Mouse (Mus musculus) adipose tissue, adult 10 weeks (tissue): ENCODE measurements around the gene Zfp180. TPM values are rescaled to one million over a fixed set of nuclear protein-coding genes. Genes with fewer than 3 reads are reported as not detected.

Experiments
- polyA plus RNA-seq: library from polyadenylated mRNA; stranded (reverse); fragments of 350-450 nt; fragmentation: Illumina TruSeq; extraction: RNeasy Lipid Tissue Mini Kit (QIAGEN cat#74804); gene quantifications from one replicate; pipeline ENCODE4 v1.2.3, GENCODE M21; 2014; ENCODE audit warnings: low read depth, low replicate concordance

Gene Zfp180
- polyA plus RNA-seq, result 12.1 TPM

DNA sequence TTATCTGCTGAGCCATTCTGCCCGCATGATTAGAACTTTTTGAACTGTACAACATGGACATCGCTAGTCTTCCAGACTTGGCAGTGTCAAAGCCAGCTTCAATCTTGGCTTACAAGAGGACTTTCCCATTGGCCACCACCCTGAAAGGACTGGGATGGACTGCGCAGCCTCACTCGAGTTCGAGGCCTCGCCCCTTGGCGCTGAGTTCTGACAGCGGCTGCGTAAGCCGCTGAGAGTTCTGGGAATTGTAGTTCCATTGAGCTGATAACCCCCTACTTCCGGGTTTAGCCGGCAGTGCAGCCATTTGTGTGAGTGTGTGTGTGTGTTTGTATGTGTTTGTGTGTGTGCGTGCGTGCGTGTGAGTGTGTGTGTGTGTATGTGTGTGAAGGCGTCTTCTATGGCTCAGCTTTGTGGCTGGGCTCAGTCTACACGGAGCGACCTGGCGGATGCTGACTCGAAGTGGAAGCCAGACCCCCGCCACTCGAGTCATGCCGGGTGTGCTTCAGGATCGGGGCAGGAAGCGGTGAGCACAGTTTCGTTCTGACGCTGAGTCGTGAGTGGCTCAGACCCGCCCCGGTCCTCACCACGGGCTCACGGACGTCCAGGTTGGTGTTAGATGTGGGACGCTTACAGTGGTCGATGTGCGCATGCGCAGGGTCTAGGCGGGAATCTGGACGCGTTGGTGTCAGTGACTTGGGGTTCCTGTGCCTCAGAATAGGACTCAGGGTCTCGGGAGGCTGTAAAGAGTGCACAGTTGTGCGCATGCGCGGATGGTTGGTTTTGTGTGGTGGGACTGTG, at the start of gene Zfp180:
Zfp180 (plus strand) TSS at position 291 of the 798 bp plus-strand sequence.

DNA sequence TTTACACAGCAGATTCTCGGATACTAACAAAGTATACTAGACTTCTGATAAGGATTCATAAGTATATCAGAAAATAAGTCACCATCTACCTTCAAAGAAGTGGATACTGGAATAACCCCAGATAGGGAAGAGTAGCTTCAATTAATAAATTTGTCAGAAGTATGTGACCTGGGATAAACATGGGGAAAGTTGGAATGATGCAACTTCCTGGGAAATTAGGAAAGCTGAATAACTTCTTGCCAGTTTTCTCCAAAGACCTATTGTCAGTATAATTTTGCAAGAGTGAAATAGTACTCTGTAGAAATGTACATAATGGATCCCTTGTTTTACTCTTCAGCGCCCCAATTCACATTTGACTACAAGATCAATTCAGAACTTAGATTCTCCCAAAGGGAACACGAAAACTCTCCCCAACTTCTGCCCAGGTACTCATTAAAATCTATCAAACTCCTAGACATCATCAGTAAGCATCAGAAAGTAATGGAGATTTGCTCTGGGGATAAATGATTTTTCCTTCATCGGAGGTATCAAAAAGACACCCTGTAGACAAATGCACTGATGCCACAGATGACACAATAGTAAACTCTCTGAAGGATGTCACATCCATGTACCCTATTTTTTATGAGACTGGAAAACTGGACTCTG, 28.9 kb upstream of the Zfp180 start, which contains the start of gene Vmn1r183:
Vmn1r183 (plus strand) TSS at position 595 of the 645 bp plus-strand sequence.

DNA sequence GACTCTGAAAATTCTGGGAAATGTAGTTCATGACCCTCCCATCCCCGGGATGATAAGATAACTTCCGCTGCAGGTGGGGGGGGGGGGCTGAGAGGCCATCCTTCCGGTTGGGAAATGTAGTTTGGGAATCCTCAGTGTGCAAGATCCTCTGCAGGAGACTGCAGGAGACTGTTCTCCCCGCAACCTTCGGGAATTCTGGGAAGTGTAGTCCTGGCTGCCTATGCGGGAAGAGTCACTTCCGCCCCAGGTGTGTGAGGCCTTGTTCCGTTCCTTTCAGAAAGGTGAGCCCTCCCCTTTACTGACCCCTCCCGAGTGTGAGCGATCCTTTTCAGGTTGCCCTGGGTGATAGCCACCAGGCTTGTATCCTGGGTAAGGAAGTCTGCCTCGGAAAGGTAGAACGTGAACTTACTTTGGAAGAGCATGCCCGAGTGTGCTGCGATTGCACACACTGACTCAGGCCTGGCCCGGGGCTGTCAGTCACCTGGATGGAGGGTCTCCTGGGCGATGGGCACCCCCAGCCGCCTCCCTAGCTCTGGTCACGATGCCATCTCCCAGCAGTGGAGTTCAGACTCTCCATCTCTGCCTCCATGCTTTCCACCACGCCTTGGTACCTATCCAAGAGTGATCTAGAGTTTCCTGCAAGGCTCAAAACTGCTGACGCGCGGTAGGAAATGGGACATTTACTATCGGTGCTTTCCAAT, 30.6 kb downstream of the Zfp180 start, which contains the start of gene Zfp112:
Zfp112 (plus strand) TSS at position 159 of the 701 bp plus-strand sequence.

DNA sequence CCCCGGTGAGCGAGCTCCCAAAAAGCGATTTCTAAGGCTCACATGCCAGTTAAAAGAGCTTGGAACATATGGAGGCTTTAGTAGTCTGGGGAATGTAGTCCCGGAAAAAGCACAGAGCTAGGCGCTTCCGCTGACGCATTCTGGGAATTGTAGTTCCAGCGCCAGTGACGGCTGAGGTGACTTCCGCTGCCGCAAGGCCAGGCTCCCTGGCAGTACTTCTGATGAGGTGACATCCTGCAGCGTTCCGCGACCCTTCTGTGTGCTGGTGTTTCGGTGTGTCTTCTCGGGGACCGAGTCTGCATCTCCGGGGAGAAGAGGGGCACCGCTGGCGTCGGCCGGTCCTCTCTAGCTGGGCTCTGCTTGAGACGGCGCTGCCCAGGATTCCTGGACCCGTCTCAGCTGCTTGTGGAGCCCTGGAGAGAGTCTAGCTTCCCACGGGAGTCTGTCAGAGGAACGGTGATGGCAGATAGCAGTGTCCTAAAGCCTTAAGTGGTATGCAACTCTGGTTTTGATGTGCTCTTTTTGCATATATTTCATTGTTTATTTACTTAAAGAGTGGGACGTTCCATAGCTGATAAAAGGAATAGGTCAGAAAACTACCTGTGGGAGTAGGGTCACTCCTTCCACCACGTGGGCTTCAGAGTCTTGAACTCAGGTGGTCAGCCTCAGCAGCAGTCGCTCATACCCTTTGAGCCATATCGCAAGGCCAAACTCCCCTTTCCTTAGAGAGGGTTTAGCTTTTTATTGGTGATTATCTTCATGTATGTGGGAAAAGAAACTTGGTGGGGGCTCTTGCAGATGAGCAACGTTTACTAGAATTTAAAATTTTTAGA, 52.5 kb downstream of the Zfp180 start, which contains the start of gene Zfp235:
Zfp235 (plus strand) TSS at position 174 of the 833 bp plus-strand sequence.

Other genes starting within 250 kb of the Zfp180 start
- gene Vmn1r176, start 244.6 kb upstream of the Zfp180 start, polyA plus RNA-seq, result not detected
- not detected for gene Vmn1r177, start 215.5 kb upstream of the Zfp180 start, polyA plus RNA-seq
- not detected for gene Vmn1r178, start 189.9 kb upstream of the Zfp180 start, polyA plus RNA-seq
- gene Vmn1r179, start 154.9 kb upstream of the Zfp180 start, polyA plus RNA-seq, result not detected
- gene Vmn1r180, start 131.3 kb upstream of the Zfp180 start, polyA plus RNA-seq, result not detected
- 0.09 TPM for gene Vmn1r181, start 107.3 kb upstream of the Zfp180 start, polyA plus RNA-seq
- gene V1rd19, start 80.2 kb upstream of the Zfp180 start, polyA plus RNA-seq, result not detected
- gene Vmn1r183, start 28.7 kb upstream of the Zfp180 start, polyA plus RNA-seq, result not detected
- gene Zfp112, start 30.4 kb downstream of the Zfp180 start, polyA plus RNA-seq, result 4.6 TPM
- gene Zfp235, start 52.2 kb downstream of the Zfp180 start, polyA plus RNA-seq, result 6.9 TPM
- gene Zfp114, start 93.1 kb downstream of the Zfp180 start, polyA plus RNA-seq, result 0.34 TPM
- gene Zfp111, start 129.5 kb downstream of the Zfp180 start, polyA plus RNA-seq, result 5.2 TPM
- 1.8 TPM for gene Zfp109, start 155.6 kb downstream of the Zfp180 start, polyA plus RNA-seq
- gene Zfp108, start 172.9 kb downstream of the Zfp180 start, polyA plus RNA-seq, result 2.3 TPM
- gene Zfp93, start 188.5 kb downstream of the Zfp180 start, polyA plus RNA-seq, result 4.3 TPM
- gene Zfp61, start 219.3 kb downstream of the Zfp180 start, polyA plus RNA-seq, result 12.2 TPM
- 6.8 TPM for gene Zfp94, start 234.7 kb downstream of the Zfp180 start, polyA plus RNA-seq